Mouse (Mus musculus) kidney, adult 18-20 months (tissue): ENCODE data around the gene Abcb4.
"Not testable (repeated sequence)": the region's sequence is repeated elsewhere in the genome, so short reads cannot be mapped to it uniquely, and the experiment has no call there.

Source experiments
- DNase-seq: peaks from one replicate; pipeline ENCODE4 v3.0.0; 2021

Gene Abcb4

GRCm38 (mm10) chr5:8893300-8894103 lies at the start of gene Abcb4:
Gene Abcb4, plus strand, starts transcription at chr5:8893717.
- peak; percentile 50 for DNase-seq

- not testable (repeated sequence) for DNase-seq
These were observed 44.6 kb upstream of the Abcb4 start for GRCm38 (mm10) chr5:8848607-8849575.

GRCm38 (mm10) chr5:8850851-8851250 lies 42.7 kb upstream of the Abcb4 start:
- DNase-seq, result no peak

- no peak for DNase-seq
These were observed 36.3 kb upstream of the Abcb4 start for GRCm38 (mm10) chr5:8857201-8857600.

DNA sequence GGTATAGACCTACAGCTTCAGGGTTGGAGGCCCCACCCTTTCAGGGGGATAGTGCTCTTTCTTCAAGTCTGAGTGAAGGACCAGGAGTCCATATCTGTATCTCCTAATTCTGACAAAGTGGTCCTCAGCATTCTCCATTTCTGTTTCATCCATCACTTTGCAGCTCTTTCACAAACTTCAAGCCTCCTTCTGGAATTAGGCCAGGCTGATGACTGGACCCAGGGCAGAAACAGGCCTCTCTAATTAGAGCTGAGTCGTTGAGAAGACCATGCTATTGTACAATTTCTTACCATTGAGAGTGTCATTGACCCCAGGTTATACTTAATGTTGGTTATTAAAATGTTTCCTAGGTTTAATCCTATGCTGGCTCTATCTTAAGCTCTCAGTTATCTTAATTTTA lies 31.7 kb upstream of the Abcb4 start:
- no peak for DNase-seq

DNA sequence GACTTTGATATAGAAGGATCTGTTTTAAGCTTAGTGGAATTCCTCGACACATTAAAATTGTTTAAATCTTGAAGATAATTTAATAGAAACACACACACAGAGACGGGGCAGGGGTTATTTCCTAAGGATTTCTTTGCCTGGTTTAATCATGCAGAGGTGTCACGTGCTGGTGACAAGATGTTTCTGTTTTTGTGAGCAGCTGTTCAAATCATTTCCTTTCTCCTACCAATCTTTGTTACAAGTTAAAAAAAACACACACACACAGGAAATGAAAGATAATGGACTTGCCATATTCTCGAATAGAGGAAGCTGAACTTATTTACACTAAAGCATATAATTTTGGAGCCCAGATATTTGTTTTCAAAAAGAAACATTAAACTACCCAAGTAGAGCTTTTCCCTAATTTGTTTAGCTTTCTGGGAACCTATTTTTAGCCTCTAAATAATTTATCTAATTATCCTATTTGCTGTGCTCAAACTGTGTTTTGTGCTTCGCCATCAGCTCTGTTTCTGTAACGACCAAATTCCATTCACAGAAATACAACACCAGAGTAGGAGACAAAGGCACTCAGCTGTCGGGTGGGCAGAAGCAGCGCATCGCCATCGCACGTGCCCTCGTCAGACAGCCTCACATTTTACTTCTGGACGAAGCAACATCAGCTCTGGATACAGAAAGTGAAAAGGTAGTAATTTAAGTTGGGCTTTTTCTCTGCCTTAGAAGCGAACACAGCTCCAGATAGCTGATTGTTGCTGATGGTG lies 29.8 kb upstream of the Abcb4 start:
- DNase-seq, result no peak

GRCm38 (mm10) chr5:8865630-8866029 lies 27.9 kb upstream of the Abcb4 start:
- not testable (repeated sequence) for DNase-seq

GRCm38 (mm10) chr5:8866366-8866765 lies 27.2 kb upstream of the Abcb4 start:
- DNase-seq, result no peak

GRCm38 (mm10) chr5:8868019-8868418 lies 25.5 kb upstream of the Abcb4 start:
- no peak for DNase-seq

DNA sequence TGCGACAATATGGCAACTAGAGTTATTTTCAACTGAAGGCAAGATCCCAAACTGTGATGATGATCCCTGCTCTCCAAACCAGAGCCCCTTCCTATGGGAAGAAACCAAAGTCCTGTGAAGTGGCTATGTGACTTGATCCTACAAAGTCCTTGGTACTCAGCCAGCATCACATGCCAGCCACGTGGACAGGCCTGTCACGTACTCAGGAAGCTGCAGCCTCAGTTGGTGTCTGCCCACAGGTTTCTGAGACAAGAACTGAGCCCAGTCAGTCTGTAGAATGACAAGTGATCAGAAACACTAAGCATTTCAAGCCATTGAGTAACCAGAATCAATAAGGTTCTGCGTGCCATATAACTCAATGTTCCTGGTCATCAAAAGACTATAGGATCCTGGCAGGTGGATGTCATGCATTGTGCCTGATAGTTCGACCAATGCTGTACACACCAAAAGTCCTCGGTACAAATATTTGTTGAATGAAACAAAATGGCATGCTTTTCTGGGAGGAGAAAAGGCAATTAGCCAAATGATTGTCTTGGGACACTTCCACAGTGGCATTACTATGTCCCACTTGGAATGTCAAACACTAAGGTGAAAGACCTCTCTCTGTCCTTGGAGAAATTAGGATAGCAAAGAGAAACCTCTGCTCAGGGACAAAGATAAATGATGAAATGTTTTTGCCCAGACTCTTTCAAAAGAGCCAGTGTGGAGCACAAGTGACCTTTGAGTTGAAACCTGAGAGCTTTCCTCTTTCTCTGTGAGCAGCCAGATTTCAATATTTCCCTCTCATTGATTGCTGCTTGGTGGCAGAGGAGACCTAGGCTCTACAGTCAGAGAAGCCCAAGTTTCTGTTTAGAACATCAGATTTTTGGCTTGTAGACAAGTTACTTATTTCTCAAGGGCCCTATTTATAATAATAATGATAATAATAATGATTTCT lies 20.3 kb upstream of the Abcb4 start:
- DNase-seq, result no peak

DNA sequence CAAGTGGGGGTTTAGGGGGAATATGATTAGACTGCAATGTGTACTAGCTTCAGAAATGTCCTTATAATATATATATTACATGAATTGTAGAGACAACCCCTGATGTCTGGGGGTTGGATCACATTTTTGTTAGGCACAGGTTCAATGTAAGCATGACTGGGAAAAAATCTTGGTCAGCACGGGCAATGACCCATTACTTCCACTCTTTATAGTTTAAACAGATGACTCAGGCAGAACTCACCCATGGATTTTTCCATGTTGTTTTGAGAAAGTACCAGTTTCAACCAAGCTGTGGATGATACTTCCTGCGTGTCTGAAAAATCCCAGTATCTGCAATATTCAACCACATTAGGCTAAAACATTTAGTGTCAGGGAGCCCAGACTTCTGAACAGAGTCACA lies 16.4 kb upstream of the Abcb4 start:
- no peak for DNase-seq

DNA sequence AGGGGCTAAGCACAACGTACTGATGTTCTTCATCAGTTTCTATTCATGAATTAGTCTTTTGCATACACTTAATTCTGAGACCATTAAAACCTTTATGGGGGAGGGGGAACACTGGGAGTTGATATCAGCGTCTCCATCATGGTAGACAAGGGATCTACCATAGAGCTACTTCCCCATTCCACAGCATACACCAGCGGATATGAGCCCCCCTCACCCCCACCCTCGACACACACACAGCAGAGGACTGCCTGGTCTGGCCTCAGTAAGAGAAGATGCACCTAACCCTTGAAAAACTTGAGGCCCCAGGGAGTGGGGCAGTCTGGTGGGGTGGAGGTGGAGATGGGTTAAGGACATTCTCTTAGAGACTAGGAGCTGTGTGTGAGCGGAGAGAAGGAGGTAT lies 15.7 kb upstream of the Abcb4 start:
- no peak for DNase-seq

DNA sequence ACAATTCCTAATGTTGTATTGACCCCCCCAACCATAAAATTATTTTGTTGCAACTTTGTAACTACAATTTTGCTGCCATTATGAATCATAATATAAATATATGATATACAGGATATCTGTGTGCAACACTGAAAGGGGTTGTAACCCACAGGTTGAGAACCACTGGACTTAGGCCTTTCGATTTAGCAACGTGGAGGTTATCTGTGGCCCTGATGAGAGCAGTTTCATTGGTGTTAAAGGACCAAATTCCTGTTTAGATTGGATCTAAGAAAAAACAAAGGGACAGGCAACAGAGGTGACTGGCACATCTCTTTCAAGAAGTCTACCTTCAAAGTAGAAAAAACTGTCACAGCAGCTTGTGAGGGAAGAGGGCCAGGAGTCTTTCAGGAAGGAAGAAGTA lies 7.7 kb upstream of the Abcb4 start:
- DNase-seq, result no peak

DNA sequence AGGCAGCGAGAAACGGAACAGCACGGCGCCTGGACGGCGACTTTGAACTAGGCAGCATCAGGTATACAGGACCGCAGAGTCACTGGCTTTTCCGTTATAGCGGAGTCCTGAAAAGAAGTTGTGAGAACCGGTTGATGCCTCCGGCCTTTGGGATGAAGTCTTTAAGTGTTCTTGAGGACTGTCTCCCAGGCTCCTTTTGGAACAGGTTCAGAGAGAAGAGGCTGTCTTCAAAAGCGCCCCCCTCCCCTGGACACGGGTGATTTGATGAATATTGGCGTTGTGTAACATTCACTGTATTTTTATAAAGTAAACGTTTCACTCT lies 548 bp downstream of the Abcb4 start:
- DNase-seq, result no peak

DNA sequence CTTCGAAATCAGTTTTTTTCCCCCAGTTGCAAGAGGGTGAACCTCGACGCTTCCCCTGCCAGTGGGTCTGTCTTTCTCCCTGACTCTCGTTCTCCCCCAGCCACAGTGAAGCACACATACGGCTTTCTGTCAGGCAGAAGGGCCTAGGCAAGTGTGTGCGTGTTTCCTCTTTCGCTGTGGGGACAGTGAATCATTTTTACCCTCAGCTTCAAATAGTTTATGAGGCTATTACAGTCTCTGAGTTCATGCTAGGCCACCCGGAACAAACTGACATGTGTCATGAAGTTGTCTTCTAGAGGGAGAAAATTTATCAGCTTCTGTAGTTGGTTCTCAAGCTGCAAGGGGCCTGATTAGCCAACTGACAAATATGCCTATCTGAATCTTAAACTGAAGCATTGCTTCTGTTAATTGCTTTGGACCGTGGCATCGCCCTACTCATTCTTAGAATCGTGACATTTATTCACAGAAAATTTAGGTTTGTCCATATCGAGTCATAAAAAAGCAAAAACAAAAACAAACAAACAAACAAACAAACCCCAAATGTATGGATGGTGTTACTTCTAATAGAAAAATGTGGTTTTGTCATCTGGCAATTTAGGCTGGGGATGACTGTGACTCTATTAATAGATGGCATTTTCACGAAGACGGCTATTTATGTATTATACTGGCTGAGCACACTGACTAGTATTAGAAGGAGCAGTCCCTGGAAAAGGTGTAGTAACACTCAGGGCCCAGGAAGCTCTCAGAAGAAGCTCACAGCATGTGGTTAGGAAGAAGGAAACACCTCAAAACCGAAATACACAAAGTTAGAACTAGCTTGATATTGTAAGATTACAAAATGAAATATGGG lies 1.3 kb downstream of the Abcb4 start:
- no peak for DNase-seq

- no peak for DNase-seq
These were observed 2.7 kb downstream of the Abcb4 start for GRCm38 (mm10) chr5:8896198-8896597.

GRCm38 (mm10) chr5:8898246-8898645 lies 4.7 kb downstream of the Abcb4 start:
- DNase-seq, result no peak

GRCm38 (mm10) chr5:8901001-8901400 lies 7.5 kb downstream of the Abcb4 start:
- no peak for DNase-seq

- no peak for DNase-seq
These were observed 8.8 kb downstream of the Abcb4 start for GRCm38 (mm10) chr5:8902141-8902817.

GRCm38 (mm10) chr5:8904539-8904938 lies 11.0 kb downstream of the Abcb4 start:
- no peak for DNase-seq
